In genomic region chr4:136135874-136136728, GRCm38 (mm10) we compare ENCODE assay signal across 8 mouse cellular contexts. TPM values are rescaled to one million over a fixed set of nuclear protein-coding genes. Genes with fewer than 3 reads are reported as not detected.
A peak's percentile ranks its signal among the peaks of the same experiment; 100 is the strongest.
DNase-seq lines count a peak whose midpoint lies in the region; ATAC-seq lines count a peak whose summit lies in the region.

No protein-coding gene starts in this region.

- H3K27me3 ChIP-seq in limb, embryonic 12.5 days, result no peaks in the 10 kb centered on the region
- H3K27me3 ChIP-seq in neural tube, embryonic 13.5 days, result no peaks in the 10 kb centered on the region

- ATAC-seq in limb, embryonic 12.5 days (ENCODE audit: insufficient number of reproducible peaks, insufficient read depth, low FRiP score, low TSS enrichment, low read depth), result no peak
- peak; percentile 32; the same call in 1 of the 2 replicates for ATAC-seq in neural tube, embryonic 13.5 days (ENCODE audit: low read depth)

- H3K4me3 ChIP-seq in limb, embryonic 12.5 days (replicated peaks), result peak overlapping the region; percentile 37
- H3K4me3 ChIP-seq in neural tube, embryonic 13.5 days, result peak overlapping the region; percentile 38

- peaks cover 75% of the 10 kb centered on the region for H3K4me1 ChIP-seq in limb, embryonic 12.5 days (replicated peaks)
- H3K4me1 ChIP-seq in neural tube, embryonic 13.5 days (replicated peaks), result peaks cover 68% of the 10 kb centered on the region

- peak; percentile 47 for DNase-seq in adipocyte (ENCODE audit: low spot score)
- DNase-seq in embryo, embryonic 9.5 days (ENCODE audit: extremely low spot score), result peak; percentile 67
- peak; percentile 42 for DNase-seq in heart, postnatal 4 days
- DNase-seq in gastrocnemius, postnatal 10 days, result no peak
- DNase-seq in right cerebral cortex, postnatal 14 days, result no peak
- no peak for DNase-seq in spleen, postnatal 14 days (ENCODE audit: low spot score in 2 of 2)

- peak overlapping the region; percentile 72 for H3K4me2 ChIP-seq in limb, embryonic 12.5 days
- peak overlapping the region; percentile 68 for H3K4me2 ChIP-seq in neural tube, embryonic 13.5 days

- H3K27ac ChIP-seq in limb, embryonic 12.5 days, result peak overlapping the region; percentile 100
- peak overlapping the region; percentile 98 for H3K27ac ChIP-seq in neural tube, embryonic 13.5 days (replicated peaks)

- H3K36me3 ChIP-seq in limb, embryonic 12.5 days, result no peaks in the 10 kb centered on the region
- no peaks in the 10 kb centered on the region for H3K36me3 ChIP-seq in neural tube, embryonic 13.5 days

- WGBS in limb, embryonic 12.5 days, result 34% methylated on average over 9 of the region's 9 CpGs
- WGBS in neural tube, embryonic 13.5 days, result 26% methylated on average over 9 of the region's 9 CpGs

- no peaks in the 10 kb centered on the region for H3K9me3 ChIP-seq in limb, embryonic 12.5 days
- no peaks in the 10 kb centered on the region for H3K9me3 ChIP-seq in neural tube, embryonic 13.5 days

- peak overlapping the region; percentile 72; the same call in 1 of the 2 replicates for H3K9ac ChIP-seq in limb, embryonic 12.5 days (replicated peaks)
- peak overlapping the region; percentile 78 for H3K9ac ChIP-seq in neural tube, embryonic 13.5 days

RNA-seq across cellular contexts. Expression of gene Id3, which starts 7.2 kb away (rescaled TPM):
- 10 to 100 TPM; 96.2 to 97.8 TPM for total RNA-seq in heart, postnatal 4 days (2021)
- polyA plus RNA-seq in limb, embryonic 12.5 days (2016; fragmentation: Nextera tagmentation; extraction: Ambion mirVana), result 652 and 658 TPM in 2 replicates
- polyA plus RNA-seq in neural tube, embryonic 13.5 days (2015; fragmentation: Nextera tagmentation; extraction: Ambion mirVana), result 235 and 273 TPM in 2 replicates
- 10 to 100 TPM; 33.3 to 48.8 TPM for total RNA-seq in gastrocnemius, postnatal 10 days (2021)

RNA-seq across cellular contexts. Expression of gene E2f2, which starts 36.1 kb away (rescaled TPM):
- 1 to 10 TPM; 5.8 to 9.7 TPM for total RNA-seq in heart, postnatal 4 days (2021)
- 10.6 and 10.8 TPM in 2 replicates for polyA plus RNA-seq in limb, embryonic 12.5 days (2016; fragmentation: Nextera tagmentation; extraction: Ambion mirVana)
- polyA plus RNA-seq in neural tube, embryonic 13.5 days (2015; fragmentation: Nextera tagmentation; extraction: Ambion mirVana), result 2.5 and 3.3 TPM in 2 replicates
- total RNA-seq in gastrocnemius, postnatal 10 days (2021), result 10 to 100 TPM in 1 of 2 experiments, 1 to 10 TPM in 1; 6.9 to 11.0 TPM

Comparison
In these comparisons a context has a peak if more than half of its experiments do, and no peak if none do; other contexts are left out.
1. DNase-seq: peak in adipocyte (single experiment), embryo, embryonic 9.5 days (single experiment) and heart, postnatal 4 days (single experiment); none in gastrocnemius, postnatal 10 days (single experiment), right cerebral cortex, postnatal 14 days (single experiment) and spleen, postnatal 14 days (0 of 2).